Mouse (Mus musculus) brain, embryonic 14.5 days (tissue): ENCODE results near the gene B4galnt3. TPM values are rescaled to one million over a fixed set of nuclear protein-coding genes. Genes with fewer than 3 reads are reported as not detected.

Source experiments
- DNase-seq: peaks from one replicate; pipeline ENCODE4 v3.0.0-alpha.2; 2011; ENCODE audit warnings: low read depth
- CTCF ChIP-seq: fragments of 200-500 bp; IDR thresholded peaks from 2 replicates; pipeline ENCODE4 v1.5.1; 2012; ENCODE audit warnings: inconsistent platforms, mild to moderate bottlenecking, moderate library complexity, borderline replicate concordance; ENCODE audit not compliant: insufficient read depth, insufficient read length; ENCODE audit errors: extremely low read depth
- POLR2A ChIP-seq: fragments of 200-500 bp; IDR thresholded peaks from 2 replicates; pipeline ENCODE4 v1.6.1; 2012; ENCODE audit warnings: mild to moderate bottlenecking, inconsistent platforms, borderline replicate concordance; ENCODE audit not compliant: poor library complexity, insufficient read depth, insufficient read length, severe bottlenecking; ENCODE audit errors: extremely low read depth
- polyA plus RNA-seq: library from polyadenylated mRNA; depleted of rRNA; stranded (reverse); fragments of >200 nt; gene quantifications from 2 replicates; pipeline ENCODE4 v1.2.3, GENCODE M21; 2012; rRNA removed

B4galnt3 gene
- polyA plus RNA-seq, 1 experiment: 0.63 TPM

DNA sequence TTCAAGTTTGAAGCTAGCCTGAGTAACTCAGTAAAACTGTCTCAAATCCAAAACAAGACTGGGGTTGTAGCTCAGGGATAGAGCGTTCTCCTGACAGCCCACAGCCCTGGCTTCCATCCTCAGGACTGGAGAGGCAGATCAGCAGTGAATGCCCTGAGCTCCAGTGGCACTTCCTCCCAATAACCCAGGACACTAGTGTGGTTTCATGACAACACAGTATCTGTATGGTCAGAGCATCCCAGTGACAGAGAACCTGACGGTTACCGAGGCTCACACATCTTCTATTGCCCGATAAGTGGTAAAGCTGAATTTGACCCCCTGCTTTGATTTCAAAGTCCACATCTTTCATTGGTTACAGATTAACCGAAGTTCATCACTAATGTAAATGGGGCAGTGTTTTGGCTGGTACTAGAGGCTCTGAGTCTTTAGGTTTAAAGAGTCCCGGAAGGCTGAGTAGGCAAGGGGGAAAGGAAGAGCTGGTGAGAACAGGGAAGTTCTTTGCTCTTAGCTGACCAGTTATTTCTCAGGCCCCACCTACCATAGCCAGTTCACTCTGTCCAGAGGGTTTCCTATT, 120.2 kb downstream of the B4galnt3 start:
- TF ChIP-seq POLR2A (no peak), CTCF (no peak)
- no peak for DNase-seq

DNA sequence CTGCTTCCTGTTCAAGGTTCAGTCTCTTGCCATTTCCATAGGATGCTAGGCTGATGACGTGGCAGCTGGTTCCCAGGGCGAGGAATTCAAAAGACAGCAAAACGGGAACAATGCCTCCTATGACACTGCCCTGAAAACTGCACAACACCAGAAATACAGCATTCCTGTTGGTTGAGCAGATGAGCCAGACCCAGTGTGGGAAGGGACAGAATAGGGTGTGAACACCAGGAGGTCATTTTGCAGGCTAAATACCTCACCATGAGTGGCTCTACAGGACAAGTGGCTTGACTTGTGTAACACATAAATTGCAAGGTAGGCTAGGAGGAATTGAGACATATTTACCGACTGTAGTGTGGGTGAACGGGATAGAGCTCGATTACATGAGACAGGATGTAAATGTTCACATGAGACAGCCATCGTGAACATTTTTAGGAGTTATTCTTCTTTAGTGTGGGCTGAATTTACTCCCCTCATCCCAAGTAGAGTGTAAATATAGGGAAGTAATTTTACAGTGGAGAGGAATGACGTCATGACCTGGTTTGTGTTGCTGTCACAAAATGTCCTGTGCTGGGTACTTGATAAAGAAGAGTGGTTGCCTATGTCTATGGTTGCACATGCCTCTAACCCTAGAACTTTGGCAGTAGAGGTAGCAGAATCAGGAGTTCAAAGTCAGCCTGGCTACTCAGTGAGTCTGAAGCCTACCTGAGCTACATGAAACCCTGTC, 121.9 kb downstream of the B4galnt3 start:
- DNase-seq: no peak
- TF ChIP-seq CTCF (no peak), POLR2A (no peak)

DNA sequence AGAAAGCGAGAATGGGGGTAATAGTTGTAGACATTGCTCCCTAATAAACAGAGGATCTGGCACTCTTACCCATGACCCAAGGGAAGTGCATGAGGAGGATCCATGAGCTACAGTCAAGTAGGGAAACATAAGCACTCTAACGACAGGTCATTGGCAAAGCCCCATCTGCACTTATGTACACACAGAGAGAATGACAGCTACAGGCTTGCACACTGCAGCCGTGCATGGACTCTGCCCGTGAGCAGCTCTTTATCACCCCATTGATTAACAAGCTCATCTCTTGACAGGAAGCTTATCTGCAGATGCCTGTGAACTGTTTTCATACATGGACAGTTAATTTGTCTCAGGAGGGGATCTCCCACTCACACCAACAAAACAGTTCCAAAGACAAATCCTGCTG, 126.8 kb downstream of the B4galnt3 start:
- DNase-seq: no peak
- no peak for TF ChIP-seq CTCF
- TF ChIP-seq POLR2A: no peak

DNA sequence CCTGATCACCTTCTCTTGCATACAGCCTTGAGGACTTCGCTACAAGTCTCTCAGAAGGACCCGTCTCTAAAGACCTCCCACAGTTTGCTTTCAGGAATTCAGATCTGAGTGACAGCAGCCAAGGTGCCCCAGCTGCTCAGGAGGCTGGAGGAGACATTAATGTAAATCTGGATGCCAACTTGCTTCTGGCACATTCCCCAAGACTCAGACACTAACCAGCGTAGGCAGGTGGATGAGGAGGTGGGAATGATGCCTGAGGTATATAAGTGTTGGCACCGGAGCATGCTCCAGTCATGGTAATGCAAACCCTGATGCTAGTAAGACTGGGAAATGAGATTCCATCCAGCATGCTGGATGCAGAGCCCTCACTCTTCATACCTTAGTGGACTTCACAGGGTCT, 129.6 kb downstream of the B4galnt3 start:
- DNase-seq: no peak
- TF ChIP-seq CTCF: no peak
- no peak for TF ChIP-seq POLR2A

DNA sequence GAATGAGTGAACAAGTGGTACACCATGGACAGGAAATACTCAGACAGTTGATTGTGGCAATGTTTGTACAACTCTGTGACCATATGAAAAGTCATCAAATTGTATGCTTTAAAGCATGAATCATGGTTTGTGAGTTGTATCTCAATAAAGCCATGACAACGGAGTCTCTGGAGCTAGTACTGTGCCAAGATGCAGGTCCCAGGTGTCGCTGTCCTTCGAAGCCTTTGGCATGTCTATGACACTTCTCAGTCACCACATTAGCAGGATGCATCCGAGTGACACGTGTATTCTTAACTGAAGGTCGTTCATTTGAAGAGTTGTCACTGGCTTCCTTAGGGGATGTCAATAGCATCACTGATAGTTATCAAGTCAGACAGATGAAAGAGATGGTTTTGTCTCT, 131.4 kb downstream of the B4galnt3 start:
- no peak for TF ChIP-seq POLR2A
- no peak for TF ChIP-seq CTCF
- no peak for DNase-seq

DNA sequence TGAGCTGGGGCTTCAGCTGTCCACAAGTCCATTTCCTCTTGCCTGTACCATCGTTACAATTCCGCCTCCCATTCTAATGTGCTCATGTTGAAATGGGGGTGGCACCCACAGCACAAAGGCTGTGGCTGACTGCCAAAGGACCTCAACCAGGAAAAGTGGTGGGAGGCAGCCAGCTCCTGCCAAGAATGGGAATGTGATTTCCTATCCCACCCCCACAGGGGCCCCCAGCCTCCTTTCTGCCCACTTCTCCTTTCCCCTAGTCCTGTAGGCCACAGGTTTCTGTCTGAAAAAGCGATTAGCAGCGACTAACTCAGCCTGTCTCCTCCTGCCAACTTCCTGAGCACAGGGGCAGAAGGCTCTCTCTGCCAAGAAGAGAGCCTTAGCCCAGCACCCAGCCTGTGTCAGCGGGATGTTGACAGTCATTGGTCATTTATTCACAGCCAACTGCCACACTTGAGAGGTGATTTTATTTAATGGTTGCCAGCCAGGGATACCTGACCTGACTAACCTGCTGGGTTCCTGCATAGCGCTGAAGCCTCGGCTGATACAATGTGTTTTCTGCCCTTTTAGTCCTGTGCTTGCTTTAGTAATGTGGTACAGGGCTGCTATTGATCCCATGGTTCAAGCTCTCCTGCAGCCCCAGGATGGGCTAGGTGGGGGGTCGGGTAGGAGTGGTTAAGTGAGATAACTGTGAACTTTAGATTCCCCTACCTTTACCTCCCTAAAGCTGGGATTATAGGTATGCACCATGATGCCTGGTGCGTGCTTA, 135.0 kb downstream of the B4galnt3 start:
- peak; percentile 95 for DNase-seq
- TF ChIP-seq CTCF: no peak
- TF ChIP-seq POLR2A: no peak

DNA sequence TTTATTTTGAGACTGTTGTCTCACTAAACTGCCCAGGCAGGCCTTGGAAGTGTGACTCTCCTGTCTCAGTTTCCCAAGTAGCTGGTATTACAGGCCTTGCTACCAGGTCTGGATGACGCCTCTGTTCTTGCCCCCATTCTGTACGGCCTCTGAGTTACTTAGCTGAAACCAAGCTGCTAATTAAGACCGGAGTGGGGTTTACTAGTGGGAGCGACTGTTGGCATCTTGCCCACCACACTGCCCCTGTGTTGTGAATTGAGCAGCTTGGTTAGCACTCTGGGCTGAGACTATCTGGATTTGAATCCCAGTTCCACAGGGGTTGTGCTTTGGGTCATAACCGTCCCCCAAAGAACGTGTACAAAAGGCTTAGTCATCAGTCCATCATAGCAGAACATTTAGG, 136.9 kb downstream of the B4galnt3 start:
- TF ChIP-seq CTCF (no peak), POLR2A (no peak)
- DNase-seq: peak; percentile 89

DNA sequence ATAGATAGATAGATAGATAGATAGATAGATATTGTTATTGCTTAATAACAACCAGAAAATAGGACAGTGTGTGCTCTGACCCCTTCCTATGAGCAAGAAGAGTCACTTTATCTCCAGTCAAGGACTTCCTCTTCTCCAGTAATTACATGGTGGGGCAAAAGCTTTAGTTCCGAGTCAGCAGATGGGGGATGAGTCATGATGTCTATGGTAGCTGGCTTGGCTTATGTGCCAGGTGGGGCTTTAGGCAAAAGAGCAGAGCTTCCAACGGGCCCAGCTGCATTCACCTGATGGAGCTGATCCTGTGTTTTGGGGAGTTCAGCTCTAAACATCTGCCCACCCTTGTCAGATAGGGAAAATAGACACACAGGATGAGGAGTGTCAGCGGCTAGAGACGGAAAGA, 138.8 kb downstream of the B4galnt3 start:
- DNase-seq: no peak
- no peak for TF ChIP-seq CTCF
- TF ChIP-seq POLR2A: no peak

DNA sequence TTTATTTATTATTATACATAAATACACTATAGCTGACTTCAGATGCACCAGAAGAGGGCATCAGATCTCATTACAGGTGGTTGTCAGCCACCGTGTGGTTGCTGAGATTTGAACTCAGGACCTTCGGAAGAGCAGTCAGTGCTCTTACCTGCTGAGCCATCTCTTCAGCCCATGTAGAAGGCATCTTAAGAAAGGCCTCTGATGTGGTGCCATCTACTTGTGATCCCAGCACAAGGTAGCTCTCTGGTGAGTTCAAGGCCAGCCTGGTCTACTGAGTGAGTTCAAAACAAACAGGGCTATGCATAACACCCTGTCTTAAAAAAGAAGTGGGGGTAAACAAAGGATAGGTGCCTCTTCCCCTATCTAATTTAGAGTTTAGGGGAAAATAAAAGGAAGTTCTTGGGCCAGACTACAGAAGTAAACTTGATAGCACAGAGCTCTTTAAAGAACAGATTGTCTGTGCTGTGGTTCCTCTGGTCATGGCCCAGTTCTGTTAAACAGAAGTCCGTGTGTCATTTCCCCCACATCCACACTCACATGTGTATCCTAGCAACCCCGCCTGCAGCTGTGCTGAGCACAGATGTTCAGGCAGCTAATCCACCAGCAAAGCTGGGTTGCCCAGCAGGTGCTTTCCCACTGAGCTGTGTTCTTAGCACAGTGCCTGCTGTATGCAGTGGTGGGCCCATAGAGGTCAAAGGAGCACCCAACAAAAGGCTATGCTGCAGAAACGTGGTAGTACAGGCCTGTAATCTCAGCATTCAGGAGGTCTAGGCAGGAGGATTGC, 139.6 kb downstream of the B4galnt3 start:
- TF ChIP-seq CTCF (no peak), POLR2A (no peak)
- peak; percentile 51 for DNase-seq

Other genes starting within 250 kb of the B4galnt3 start
- not detected in 2 replicates for gene Ninj2, start 201.2 kb downstream of the B4galnt3 start, polyA plus RNA-seq
- gene D330020A13Rik, start 195 bp downstream of the B4galnt3 start, polyA plus RNA-seq: 0.07 TPM in 1 of 2 replicates, not detected in the other
- 10.7 and 15.3 TPM in 2 replicates for gene Kdm5a, start 69.6 kb upstream of the B4galnt3 start, polyA plus RNA-seq
- 10.2 TPM in 2 replicates for gene Ccdc77, start 69.8 kb upstream of the B4galnt3 start, polyA plus RNA-seq
- gene Il17ra, start 168.7 kb upstream of the B4galnt3 start, polyA plus RNA-seq: 4.6 and 5.2 TPM in 2 replicates
- gene Tmem121b, start 199.2 kb upstream of the B4galnt3 start, polyA plus RNA-seq: 13.5 and 15.6 TPM in 2 replicates
- 22.1 and 26.4 TPM in 2 replicates for gene Hdhd5, start 236.8 kb upstream of the B4galnt3 start, polyA plus RNA-seq